Mouse (Mus musculus) neural tube, embryonic 13.5 days (tissue): Measurements from ENCODE around the gene Tspan32. TPM values are rescaled to one million over a fixed set of nuclear protein-coding genes. Genes with fewer than 3 reads are reported as not detected.

Source experiments
- ATAC-seq: fragments of 200-750 bp; cut with Nextera tagmentation; 2 replicates; pipeline ENCODE4 v1.8.0; 2017; ENCODE audit warnings: low read depth, mild to moderate bottlenecking, moderate TSS enrichment, moderate library complexity
- H3K27ac ChIP-seq: fragments of 300-500 bp; sonication (generic); replicated peaks from 2 replicates; pipeline ENCODE4 v1.5.1; 2015; ENCODE audit warnings: moderate library complexity, mild to moderate bottlenecking, inconsistent platforms
- H3K27me3 ChIP-seq: fragments of 300-500 bp; sonication (generic); 2 replicates; pipeline ENCODE4 v1.6.1; 2015; ENCODE audit warnings: mild to moderate bottlenecking, inconsistent platforms
- H3K36me3 ChIP-seq: fragments of 300-500 bp; sonication (generic); 2 replicates; pipeline ENCODE4 v1.6.1; 2015; ENCODE audit warnings: mild to moderate bottlenecking, inconsistent platforms
- H3K4me1 ChIP-seq: fragments of 300-500 bp; sonication (generic); replicated peaks from 2 replicates; pipeline ENCODE4 v1.6.1; 2015; ENCODE audit warnings: inconsistent platforms
- H3K4me2 ChIP-seq: fragments of 300-500 bp; sonication (generic); 2 replicates; pipeline ENCODE4 v1.6.1; 2015; ENCODE audit warnings: inconsistent platforms, mild to moderate bottlenecking, moderate library complexity
- H3K4me3 ChIP-seq: fragments of 300-500 bp; sonication (generic); 2 replicates; pipeline ENCODE4 v1.5.1; 2015; ENCODE audit warnings: mild to moderate bottlenecking, inconsistent platforms
- H3K9ac ChIP-seq: fragments of 300-500 bp; sonication (generic); 2 replicates; pipeline ENCODE4 v1.6.1; 2015; ENCODE audit warnings: moderate library complexity, mild to moderate bottlenecking, inconsistent platforms
- H3K9me3 ChIP-seq: fragments of 300-500 bp; sonication (generic); 2 replicates; pipeline ENCODE4 v1.6.1; 2016; ENCODE audit warnings: inconsistent platforms
- WGBS: fragments of 180-500 bp; shearing (Covaris S2); methylation state at CpG from one replicate; pipeline ENCODE4 v1.1.7; 2015; 5-methylcytosine and 5-hydroxymethylcytosine counted together
- polyA plus RNA-seq: library from polyadenylated mRNA; unstranded; fragments of >200 nt; fragmentation: Nextera tagmentation; extraction: Ambion mirVana; gene quantifications from 2 replicates; pipeline ENCODE4 v1.2.1, GENCODE M21; 2015

Tspan32 gene
- polyA plus RNA-seq, 1 experiment from 2014 or later = 0.85 TPM

DNA sequence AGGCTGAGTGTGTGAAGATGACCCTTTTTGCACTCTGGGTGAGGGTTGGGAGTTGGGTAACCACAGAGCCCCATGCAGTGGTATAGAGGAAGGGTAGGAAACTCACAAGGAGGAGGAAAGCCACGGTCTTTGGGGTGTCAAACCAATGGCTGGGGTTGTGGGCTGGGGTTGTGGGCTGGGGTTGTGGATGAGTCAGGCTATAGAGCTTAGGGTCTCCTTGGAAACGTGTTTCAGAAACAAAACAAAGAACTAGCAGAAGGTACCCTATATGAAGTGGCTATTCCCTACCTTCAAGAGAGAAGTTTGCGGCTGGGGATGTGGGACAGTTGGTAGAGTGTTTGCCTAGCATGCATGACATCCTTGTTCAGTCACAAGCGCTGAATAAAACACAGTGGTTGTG, 5.2 kb downstream of the Tspan32 start:
- no peak overlapping the region for H3K4me2 ChIP-seq
- H3K4me1 ChIP-seq = peaks cover 61% of the 10 kb centered on the region
- H3K4me3 ChIP-seq = no peak overlapping the region
- 89% methylated on average over 4 of the region's 4 CpGs for WGBS
- no peak overlapping the region for H3K9ac ChIP-seq
- H3K9me3 ChIP-seq = no peaks in the 10 kb centered on the region
- ATAC-seq = no peak
- no peaks in the 10 kb centered on the region for H3K36me3 ChIP-seq
- H3K27me3 ChIP-seq = no peaks in the 10 kb centered on the region; the same call in 1 of the 2 replicates
- peak overlapping the region; percentile 87; the same call in 1 of the 2 replicates for H3K27ac ChIP-seq

DNA sequence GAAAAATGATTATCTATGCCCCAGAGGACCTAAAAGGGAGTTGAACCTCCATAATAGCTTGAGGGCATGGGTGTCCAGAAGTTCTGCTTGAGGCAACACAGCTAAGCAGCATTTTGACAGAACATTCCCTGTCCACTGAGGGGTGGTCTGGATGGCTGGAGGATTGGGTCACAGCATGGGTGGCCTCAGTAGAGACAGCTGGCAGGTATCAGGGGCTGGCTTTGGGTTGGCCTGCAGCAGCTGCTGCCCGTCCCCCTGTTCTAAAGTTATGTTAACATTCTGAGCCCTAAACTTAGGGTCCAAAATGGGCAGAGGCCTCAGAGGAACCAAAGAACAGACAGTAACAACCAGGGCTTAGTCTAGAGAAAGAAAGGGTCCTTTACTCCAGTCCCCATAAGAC, 6.4 kb downstream of the Tspan32 start:
- no peak overlapping the region for H3K9ac ChIP-seq
- no peak overlapping the region for H3K4me2 ChIP-seq
- H3K9me3 ChIP-seq = no peaks in the 10 kb centered on the region
- H3K4me3 ChIP-seq = no peak overlapping the region
- H3K27me3 ChIP-seq = no peaks in the 10 kb centered on the region
- no peak for ATAC-seq
- H3K4me1 ChIP-seq = peaks cover 70% of the 10 kb centered on the region
- WGBS = 75% methylated on average over 1 of the region's 1 CpGs
- H3K36me3 ChIP-seq = no peaks in the 10 kb centered on the region
- H3K27ac ChIP-seq = no peak overlapping the region

DNA sequence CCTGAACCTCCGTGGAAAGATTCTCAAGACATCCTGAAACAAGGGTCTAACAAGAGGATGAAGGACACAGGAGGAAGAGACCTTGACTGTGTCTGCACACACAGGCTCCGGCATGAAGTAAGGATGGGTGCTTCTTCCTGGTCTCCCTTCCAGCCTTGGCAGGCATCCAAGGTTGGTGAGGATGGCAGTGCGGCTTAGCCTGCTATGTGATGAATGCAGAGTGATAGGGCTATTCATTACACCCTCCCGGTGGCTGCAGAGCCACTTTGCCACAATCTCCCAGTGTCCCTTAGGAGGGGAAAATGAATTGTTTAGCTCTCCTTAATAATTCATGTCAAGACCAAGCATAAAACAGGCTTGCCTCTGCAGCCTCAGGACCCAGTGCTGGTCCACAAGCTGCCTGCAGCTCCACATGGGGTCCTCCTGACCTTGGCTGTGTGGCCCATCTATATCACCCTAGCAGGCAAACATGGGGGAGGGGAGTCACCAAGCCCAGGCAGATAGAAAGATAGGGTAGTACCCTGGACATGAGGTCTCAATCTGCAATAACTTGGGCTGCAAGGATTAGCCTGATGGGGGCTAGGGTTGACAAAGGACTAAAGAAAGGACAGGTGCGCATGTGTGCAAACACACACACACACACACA, 7.5 kb downstream of the Tspan32 start:
- 0 out of 2 replicates have a peak, but pooled peaks have one; percentile 9 for ATAC-seq
- no peaks in the 10 kb centered on the region for H3K27me3 ChIP-seq
- H3K9ac ChIP-seq = no peak overlapping the region
- peaks cover 74% of the 10 kb centered on the region for H3K4me1 ChIP-seq
- H3K9me3 ChIP-seq = no peaks in the 10 kb centered on the region
- H3K36me3 ChIP-seq = no peaks in the 10 kb centered on the region
- peak overlapping the region; percentile 42 for H3K27ac ChIP-seq
- 32% methylated on average over 4 of the region's 5 CpGs for WGBS
- no peak overlapping the region for H3K4me2 ChIP-seq
- H3K4me3 ChIP-seq = no peak overlapping the region

DNA sequence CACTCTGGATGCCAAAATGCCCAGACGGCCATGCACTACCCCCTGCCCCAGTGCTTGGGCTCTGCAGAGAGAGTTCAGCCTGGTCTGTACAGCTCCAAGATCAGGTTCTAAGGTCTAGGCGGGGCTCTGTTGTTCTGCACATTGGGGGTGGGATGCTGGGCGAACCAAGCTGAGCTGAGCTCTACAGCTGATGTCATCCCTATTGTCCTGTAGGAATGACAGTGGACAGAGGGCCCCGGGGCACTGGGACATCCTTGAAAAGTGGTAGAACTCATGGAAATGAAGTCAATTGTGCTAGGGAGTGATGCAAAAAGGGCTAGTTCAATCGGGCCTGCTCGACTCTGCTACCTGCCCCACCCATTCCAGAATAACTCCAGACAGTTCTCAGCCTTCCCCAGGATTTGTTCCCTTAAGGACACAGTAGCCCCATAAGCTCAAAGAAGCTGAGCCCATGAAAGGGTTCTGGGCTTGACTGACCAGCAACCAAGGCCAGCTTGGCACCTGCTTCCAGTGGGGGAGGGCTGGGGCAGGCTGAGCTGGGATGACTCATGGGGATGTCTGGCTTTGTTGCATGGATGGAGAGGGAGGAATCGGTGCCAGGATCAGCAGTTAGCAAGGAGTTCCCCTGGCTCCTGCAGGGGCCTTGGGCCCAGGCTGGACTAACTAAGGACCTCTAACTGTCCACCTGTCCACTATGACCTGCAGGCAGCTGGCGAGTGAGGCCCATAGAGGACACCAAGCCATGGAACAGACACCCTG, 8.8 kb downstream of the Tspan32 start:
- no peaks in the 10 kb centered on the region for H3K27me3 ChIP-seq
- H3K4me1 ChIP-seq = peaks cover 62% of the 10 kb centered on the region
- H3K36me3 ChIP-seq = no peaks in the 10 kb centered on the region
- no peak for ATAC-seq
- H3K9me3 ChIP-seq = no peaks in the 10 kb centered on the region
- no peak overlapping the region for H3K4me3 ChIP-seq
- 70% methylated on average over 8 of the region's 8 CpGs for WGBS
- no peak overlapping the region for H3K27ac ChIP-seq
- H3K4me2 ChIP-seq = no peak overlapping the region
- H3K9ac ChIP-seq = no peak overlapping the region

DNA sequence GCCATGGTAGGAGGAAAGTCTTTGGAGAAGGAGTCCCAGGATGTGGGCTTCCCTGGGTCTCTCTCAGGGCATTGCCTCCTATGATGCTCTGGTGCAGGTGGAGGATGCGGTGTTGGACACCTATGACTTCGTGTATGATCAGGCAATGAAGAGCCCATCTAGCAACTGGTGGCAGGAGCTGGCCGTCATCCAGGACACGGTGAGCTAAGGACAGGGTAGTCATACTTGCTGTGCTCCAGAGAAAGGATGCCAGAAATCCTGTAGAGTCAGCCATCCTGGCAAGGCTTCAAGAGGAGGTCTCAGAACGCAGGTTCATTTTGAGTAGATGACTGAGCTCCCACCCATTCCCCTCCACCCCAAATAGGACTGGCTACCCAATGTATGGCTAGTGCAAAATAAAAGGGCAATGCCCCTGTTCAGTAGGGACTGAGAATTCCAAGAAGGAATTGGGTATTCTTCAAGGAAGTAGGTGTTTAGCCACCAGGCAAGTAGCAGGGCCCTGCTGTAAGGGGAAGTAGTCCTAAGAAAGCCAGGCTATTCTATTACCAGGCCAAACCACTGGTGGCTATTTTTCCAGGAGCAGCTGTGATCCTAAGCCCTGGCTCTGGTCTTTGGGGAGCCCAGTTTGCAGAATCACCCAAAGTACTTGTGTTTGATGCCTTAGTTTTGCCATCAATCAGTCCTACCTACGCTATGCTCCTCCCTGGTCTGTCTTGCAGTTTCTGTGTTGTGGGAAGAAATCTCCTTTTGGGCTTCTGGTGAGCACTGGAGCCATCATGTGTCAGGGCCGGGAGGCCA, 10.2 kb downstream of the Tspan32 start:
- 0 out of 2 replicates have a peak overlapping the region, but pooled peaks have one; percentile 65 for H3K27ac ChIP-seq
- no peak for ATAC-seq

DNA sequence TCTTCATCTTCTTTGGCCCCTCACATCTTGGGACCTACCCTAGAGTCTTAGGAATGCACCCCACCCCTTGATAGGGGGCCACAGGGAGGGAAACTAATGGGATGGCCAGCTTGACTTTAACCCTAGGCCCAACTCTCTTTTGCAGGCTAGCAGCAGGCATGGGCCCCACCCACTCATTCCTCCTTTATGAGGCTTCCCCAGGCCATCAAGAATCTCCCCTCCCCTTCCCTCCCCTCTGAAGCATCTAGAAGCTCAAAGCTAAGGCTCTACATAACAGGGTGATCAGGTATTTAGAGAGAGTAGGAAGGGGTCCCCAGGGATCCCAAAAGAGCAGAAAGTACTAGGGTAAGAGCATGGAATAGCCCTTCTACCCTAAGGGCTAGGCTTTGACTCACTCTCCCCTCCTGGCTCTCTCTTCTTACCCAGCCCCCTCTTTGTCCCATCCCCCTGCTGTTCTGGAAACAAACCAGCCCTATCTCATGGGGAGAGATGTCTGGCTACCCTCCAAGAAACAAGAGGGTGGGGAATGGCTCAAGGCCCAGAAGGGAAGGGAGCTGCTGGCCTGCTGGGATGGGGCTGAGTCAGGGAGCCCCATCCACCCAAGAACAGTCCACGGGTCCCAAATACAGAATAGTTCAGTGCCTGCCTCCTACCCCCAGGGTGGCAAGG, 11.0 kb downstream of the Tspan32 start:
- Histone ChIP-seq H3K4me2 (no peak overlapping the region), H3K9me3 (no peaks in the 10 kb centered on the region), H3K4me1 (peaks cover 49% of the 10 kb centered on the region), H3K4me3 (no peak overlapping the region), H3K27me3 (no peaks in the 10 kb centered on the region), H3K27ac (peak overlapping the region; percentile 65), H3K9ac (no peak overlapping the region), H3K36me3 (no peaks in the 10 kb centered on the region)
- 0% methylated on average over 1 of the region's 1 CpGs for WGBS
- peak; percentile 67 for ATAC-seq

More for the DNA sequence above, 10.2 kb downstream of the Tspan32 start:
- H3K9ac ChIP-seq = no peak overlapping the region
- no peak overlapping the region for H3K4me3 ChIP-seq
- no peaks in the 10 kb centered on the region for H3K27me3 ChIP-seq
- H3K36me3 ChIP-seq = no peaks in the 10 kb centered on the region
- peaks cover 49% of the 10 kb centered on the region for H3K4me1 ChIP-seq
- 84% methylated on average over 7 of the region's 7 CpGs for WGBS
- H3K4me2 ChIP-seq = no peak overlapping the region
- no peaks in the 10 kb centered on the region for H3K9me3 ChIP-seq

DNA sequence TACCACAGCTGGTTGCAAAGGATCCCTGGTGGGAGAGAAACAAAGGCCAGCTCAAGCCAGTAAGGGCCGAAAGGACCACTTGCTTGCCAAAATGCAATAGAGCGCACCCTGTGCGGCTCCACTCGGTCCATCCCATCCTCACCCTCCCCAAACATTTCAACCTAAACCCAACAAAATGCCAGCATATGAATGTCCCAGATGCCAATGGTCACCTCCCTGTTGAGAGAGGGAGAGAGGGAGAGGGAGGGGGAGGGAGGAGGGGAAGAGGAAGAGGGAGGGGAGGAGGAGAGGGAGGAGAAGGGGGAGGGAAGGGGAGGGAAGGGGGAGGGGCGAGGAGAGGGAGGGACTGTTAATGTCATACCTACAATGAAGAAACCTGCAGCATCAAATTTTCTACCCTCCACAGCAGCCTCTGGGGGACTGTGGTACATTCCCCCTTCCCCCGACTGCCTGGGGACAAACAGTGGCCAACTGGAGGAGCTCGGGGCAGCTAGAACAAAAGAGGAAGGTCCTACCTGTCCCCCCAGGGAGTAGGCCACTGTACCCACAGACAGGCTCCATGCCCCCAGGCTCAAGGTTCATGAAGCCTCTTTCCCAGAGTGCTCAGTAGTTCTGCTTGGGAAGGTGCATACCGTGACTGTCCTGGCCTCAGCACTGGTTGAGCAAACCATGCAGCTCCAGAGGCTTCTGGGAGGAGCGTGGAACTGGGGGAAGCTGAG, 11.7 kb downstream of the Tspan32 start:
- Histone ChIP-seq H3K9ac (no peak overlapping the region), H3K36me3 (no peaks in the 10 kb centered on the region), H3K4me2 (no peak overlapping the region), H3K4me3 (no peak overlapping the region), H3K9me3 (no peaks in the 10 kb centered on the region), H3K4me1 (peaks cover 49% of the 10 kb centered on the region), H3K27ac (peak overlapping the region; percentile 65), H3K27me3 (no peaks in the 10 kb centered on the region)
- WGBS = 39% methylated on average over 9 of the region's 9 CpGs
- ATAC-seq = peak; percentile 12; the same call in 1 of the 2 replicates

DNA sequence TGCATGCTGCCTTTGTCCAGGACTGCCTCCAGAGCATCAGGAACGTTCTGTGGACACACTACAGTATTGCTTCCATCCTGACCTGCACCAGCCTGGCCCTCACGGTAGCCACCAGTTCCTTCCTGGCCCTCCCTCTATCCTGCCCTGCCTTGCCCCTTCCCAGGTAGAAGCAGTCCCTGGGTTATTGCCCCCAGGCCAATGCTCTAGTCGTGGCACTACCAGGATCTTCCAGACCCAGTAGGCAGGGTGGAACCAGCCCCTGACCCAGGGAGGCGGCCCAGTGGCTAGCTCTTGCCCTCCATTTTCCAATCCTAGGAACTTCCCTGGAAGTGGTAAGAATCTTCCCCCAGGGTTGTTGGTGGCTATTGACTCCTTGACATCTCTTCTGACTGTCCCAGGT, 12.3 kb downstream of the Tspan32 start:
- no peak overlapping the region for H3K4me3 ChIP-seq
- 0 out of 2 replicates have a peak overlapping the region, but pooled peaks have one; percentile 15 for H3K27ac ChIP-seq
- ATAC-seq = no peak
- peaks cover 44% of the 10 kb centered on the region for H3K4me1 ChIP-seq
- H3K9ac ChIP-seq = no peak overlapping the region
- WGBS = 78% methylated on average over 4 of the region's 4 CpGs
- H3K36me3 ChIP-seq = no peaks in the 10 kb centered on the region
- no peak overlapping the region for H3K4me2 ChIP-seq
- no peaks in the 10 kb centered on the region for H3K9me3 ChIP-seq
- no peaks in the 10 kb centered on the region for H3K27me3 ChIP-seq

DNA sequence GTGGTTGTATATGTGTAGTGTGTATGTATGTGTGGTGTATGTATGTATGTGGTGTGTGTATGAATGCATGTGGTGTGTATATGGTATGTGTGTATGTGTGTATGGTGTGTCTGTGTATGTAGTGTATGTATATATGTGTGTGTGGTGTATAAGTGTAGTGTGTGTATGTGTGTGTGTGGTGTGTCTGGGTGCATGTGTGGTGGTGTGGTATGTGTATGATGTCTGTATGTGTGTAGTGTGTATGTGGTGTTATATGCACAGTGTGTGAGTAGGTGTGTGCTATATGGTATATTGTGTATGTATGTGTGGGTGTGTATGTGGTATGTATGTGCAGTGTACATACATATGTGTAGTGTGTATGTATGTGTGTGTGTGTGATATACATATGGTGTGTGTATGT, 15.2 kb downstream of the Tspan32 start:
- Histone ChIP-seq H3K9ac (no peak overlapping the region), H3K4me2 (no peak overlapping the region), H3K27ac (no peak overlapping the region), H3K4me1 (peaks cover 24% of the 10 kb centered on the region), H3K9me3 (no peaks in the 10 kb centered on the region), H3K4me3 (no peak overlapping the region), H3K36me3 (0 out of 2 replicates have a peak, but pooled peaks cover 3% of the 10 kb centered on the region), H3K27me3 (no peaks in the 10 kb centered on the region)
- no peak for ATAC-seq

DNA sequence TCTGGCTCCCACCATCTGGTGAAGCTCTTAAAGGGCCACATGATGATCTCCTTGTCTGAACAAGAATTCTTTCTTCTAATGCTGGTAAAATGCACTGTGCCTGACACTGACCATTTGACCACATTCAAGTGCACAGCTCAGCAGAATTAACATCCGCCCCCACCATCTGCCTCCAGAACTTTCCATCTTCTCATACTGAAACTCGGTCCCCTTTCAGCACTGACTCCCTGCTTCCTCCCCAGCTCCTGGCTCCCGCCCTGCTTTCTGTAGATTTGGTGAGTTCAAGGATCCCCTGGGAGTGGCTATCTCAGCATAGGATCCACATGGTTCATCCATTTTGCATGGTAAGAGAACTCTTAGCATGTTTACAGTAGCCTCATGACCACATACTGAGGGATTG, 15.9 kb downstream of the Tspan32 start:
- WGBS = 84% methylated on average over 3 of the region's 3 CpGs
- ATAC-seq = no peak

More for the DNA sequence above, 15.9 kb downstream of the Tspan32 start:
- no peak overlapping the region for H3K9ac ChIP-seq
- H3K27ac ChIP-seq = no peak overlapping the region
- no peak overlapping the region for H3K4me2 ChIP-seq
- H3K4me1 ChIP-seq = peaks cover 16% of the 10 kb centered on the region
- no peaks in the 10 kb centered on the region for H3K27me3 ChIP-seq
- H3K36me3 ChIP-seq = peaks cover 8% of the 10 kb centered on the region; the same call in 1 of the 2 replicates
- H3K4me3 ChIP-seq = no peak overlapping the region
- no peaks in the 10 kb centered on the region for H3K9me3 ChIP-seq
